Mouse (Mus musculus) urinary bladder, postnatal 25 days (tissue): ENCODE measurements around the gene Tprkb.
"Not testable (repeated sequence)": the region's sequence is repeated elsewhere in the genome, so short reads cannot be mapped to it uniquely, and the experiment has no call there.

Experiments
- DNase-seq: peaks from one replicate; pipeline ENCODE4 v3.0.0; 2022; ENCODE audit warnings: low spot score

Tprkb gene

DNA sequence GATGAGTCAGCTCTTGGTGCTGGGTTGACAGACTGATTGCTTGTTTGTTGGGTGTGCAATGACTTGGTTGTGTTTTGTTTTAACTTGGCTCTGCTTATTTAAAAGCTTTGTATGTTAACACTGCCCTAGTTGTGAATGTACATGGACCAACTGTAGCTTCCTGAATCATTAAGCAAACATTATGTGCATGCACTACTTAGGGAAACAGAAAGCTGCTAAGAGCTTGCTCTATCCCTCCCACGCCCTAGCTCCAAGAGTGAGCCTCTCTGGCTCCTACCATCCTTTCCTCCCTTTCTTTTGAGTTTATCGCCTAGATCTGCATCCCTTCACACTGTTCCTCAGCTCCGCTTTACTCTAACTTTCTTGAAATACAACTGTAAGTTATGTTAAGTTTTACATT, 61.7 kb downstream of the Tprkb start:
- DNase-seq: no peak

DNA sequence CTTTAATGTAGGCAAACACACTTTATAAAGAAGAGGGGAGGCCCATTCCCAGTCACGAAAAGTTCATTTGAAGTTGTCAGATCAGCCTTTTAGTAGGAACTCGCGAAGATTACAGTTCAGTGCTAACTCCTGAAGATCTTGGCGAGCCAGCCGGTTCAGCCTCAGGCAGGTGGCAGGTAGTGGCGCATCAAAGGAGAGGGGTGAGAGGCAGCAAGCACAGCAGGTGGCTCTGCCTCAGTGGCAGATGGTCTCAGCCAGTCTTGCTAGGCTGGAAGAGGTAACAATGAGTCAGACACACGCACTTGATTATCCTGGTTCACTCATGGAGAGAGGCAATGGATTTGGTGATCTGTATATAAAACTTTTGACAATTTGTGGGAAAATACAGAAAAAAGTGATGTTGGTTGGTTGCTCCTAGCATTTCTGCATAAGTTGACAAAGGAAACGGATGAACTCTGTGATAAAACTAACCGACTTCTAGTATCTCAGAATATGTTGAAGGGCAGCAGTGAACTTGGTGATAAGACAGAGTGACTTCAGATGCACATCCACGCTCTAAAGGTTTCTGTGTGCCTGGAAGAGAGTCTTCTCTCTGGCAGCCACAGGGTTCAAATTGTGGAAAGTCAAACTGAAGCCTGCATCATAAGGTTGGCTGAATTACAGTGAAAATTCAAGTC, 63.4 kb downstream of the Tprkb start:
- DNase-seq: no peak

DNA sequence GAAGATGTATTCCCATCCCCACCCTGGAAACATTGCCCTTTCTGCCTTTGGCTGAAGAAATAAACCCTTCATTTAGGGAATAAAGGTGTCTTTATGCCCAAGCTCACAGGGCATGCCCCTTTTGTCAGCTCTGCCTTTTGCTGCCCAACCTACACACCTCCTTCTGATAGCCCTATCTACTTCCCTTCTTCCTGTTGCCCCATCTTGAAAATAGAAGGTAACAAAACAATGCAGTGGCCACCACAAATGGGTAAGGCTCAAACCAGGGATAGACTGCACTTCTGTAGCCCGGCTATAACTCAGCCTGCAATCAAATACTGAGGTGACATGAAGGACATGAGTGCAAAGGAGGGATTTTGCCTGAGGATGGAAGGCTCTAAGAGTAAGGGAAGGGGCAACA, 64.1 kb downstream of the Tprkb start:
- no peak for DNase-seq

DNA sequence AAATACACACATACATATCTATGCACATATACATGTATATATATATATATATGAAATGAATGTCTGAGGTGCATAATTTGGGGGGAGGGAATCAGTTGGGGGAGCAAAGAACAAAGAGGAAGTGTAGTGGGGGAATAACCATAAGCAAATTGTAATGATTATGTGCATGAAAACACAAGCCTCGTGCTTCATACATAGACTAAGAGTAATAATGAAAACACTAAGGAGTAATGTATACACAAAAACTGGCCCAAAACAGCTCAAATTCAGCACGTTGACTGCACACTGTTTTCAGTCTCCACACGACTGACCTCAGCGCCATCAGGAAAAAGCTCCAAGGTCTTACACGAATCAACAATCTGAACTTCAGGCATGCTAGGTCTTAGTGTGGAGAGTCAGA, 64.6 kb downstream of the Tprkb start:
- DNase-seq: no peak

DNA sequence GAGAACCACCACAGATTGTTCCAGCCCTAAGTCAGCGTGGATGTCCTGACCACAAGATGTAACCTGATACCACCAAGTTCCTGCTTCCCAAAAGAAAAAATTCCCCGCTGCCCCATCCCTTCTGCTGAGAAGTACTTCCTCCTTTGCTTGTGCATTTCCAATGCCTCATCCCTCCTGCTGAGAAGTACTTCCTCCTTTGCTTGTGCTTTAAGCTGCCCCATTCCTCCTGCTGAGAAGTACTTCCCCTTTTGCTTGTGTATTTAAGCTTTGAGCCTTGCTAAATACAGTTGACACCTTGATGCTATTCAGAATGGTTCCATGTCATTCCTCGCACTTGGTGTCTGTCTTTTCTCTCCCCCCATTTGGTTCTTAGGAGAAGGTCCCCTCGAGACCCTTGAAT, 67.1 kb downstream of the Tprkb start:
- not testable (repeated sequence) for DNase-seq
